Comparison of ENCODE assay signal across 28 mouse cellular contexts in the genomic region with DNA sequence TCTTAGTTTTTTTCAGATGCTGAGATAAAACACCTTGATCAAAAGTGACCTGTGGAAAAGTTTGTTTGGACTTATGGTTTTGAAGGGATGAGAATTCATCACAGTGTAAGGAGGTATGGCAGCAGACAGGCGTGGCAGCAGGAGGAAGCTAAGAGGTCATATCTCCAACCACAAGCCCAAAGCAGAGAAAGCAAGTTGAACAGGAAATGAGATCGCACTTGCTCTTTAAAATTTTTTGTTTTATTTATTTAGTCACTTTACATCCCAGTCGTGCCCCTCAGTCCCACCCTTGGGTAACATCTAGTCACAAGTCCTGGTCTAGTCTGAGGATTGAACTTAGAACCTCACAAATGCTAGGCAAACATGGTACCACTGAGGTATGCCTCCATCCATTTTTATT. TPM values are rescaled to one million over a fixed set of nuclear protein-coding genes. Genes with fewer than 3 reads are reported as not detected.
A peak's percentile ranks its signal among the peaks of the same experiment; 100 is the strongest.
DNase-seq lines count a peak whose midpoint lies in the region; ATAC-seq and TF ChIP-seq lines count a peak whose summit lies in the region.
"Had no signal": no experiment of that assay in that cellular context is flagged by ENCODE, and none has a peak within 500 bp of the region (broad histone marks: within the 10 kb centered on the region; RNA-seq: fewer than 3 reads in every experiment).

No protein-coding gene starts in this region.

- peaks cover 2% of the 10 kb centered on the region; the same call in 1 of the 2 replicates for H3K4me1 ChIP-seq in spleen, adult 2 months (ENCODE audit: control insufficient read depth, insufficient read depth, insufficient read length)
- H3K4me1 ChIP-seq in hindbrain, embryonic 10.5 days (replicated peaks): no peaks in the 10 kb centered on the region
- H3K4me1 ChIP-seq: heart, embryonic 10.5 days; heart, embryonic 15.5 days; hindbrain, embryonic 13.5 days; kidney, embryonic 15.5 days; limb, embryonic 10.5 days; limb, embryonic 15.5 days; liver, embryonic 13.5 days; midbrain, embryonic 13.5 days had no signal

- no peak for TF ChIP-seq POLR2A in spleen, adult 2 months (IDR thresholded peaks at IDR 0.05; ENCODE audit: low read depth, low read length)

- no peak overlapping the region for H3K4me3 ChIP-seq in spleen, adult 2 months (ENCODE audit: extremely low read depth, insufficient read depth, insufficient read length)
- H3K4me3 ChIP-seq in hindbrain, embryonic 10.5 days: no peak overlapping the region
- H3K4me3 ChIP-seq: erythroblast, embryonic 14.5 days; heart, embryonic 10.5 days; heart, embryonic 15.5 days; hindbrain, embryonic 13.5 days; kidney, embryonic 15.5 days; limb, embryonic 10.5 days; limb, embryonic 15.5 days; liver, embryonic 13.5 days; megakaryocyte, embryonic 14.5 days; midbrain, embryonic 13.5 days had no signal

- no peak for TF ChIP-seq CTCF in spleen, adult 2 months (IDR thresholded peaks at IDR 0.05; ENCODE audit: extremely low read depth, insufficient read depth, insufficient read length, insufficient replicate concordance)

- H3K9me3 ChIP-seq in hindbrain, embryonic 10.5 days: no peaks in the 10 kb centered on the region
- H3K9me3 ChIP-seq: heart, embryonic 10.5 days; heart, embryonic 15.5 days; hindbrain, embryonic 13.5 days; kidney, embryonic 15.5 days; limb, embryonic 10.5 days; limb, embryonic 15.5 days; liver, embryonic 13.5 days; megakaryocyte, embryonic 14.5 days; midbrain, embryonic 13.5 days had no signal

- no peaks in the 10 kb centered on the region for H3K27me3 ChIP-seq in spleen, adult 2 months (ENCODE audit: control insufficient read depth, insufficient read depth, low read length)
- no peaks in the 10 kb centered on the region for H3K27me3 ChIP-seq in splenic B cell, adult 2 months (ENCODE audit: control insufficient read depth, insufficient read depth, low read length, poor library complexity, severe bottlenecking)
- H3K27me3 ChIP-seq in hindbrain, embryonic 10.5 days (ENCODE audit: insufficient read depth, poor library complexity, severe bottlenecking): no peaks in the 10 kb centered on the region
- H3K27me3 ChIP-seq: heart, embryonic 15.5 days; hindbrain, embryonic 13.5 days; kidney, embryonic 15.5 days; limb, embryonic 15.5 days; liver, embryonic 13.5 days; megakaryocyte, embryonic 14.5 days; midbrain, embryonic 13.5 days had no signal

- H3K27ac ChIP-seq in spleen, adult 2 months (ENCODE audit: insufficient read depth, low read length): peak overlapping the region; percentile 62
- H3K27ac ChIP-seq in hindbrain, embryonic 10.5 days: no peak overlapping the region
- H3K27ac ChIP-seq: heart, embryonic 10.5 days; heart, embryonic 15.5 days; hindbrain, embryonic 13.5 days; kidney, embryonic 15.5 days; limb, embryonic 10.5 days; limb, embryonic 15.5 days; liver, embryonic 13.5 days; midbrain, embryonic 13.5 days had no signal

- no peaks in the 10 kb centered on the region for H3K36me3 ChIP-seq in spleen, adult 2 months (ENCODE audit: control insufficient read depth, insufficient read depth, low read length)
- no peaks in the 10 kb centered on the region for H3K36me3 ChIP-seq in splenic B cell, adult 2 months (ENCODE audit: control insufficient read depth, insufficient read depth, low read length, poor library complexity, severe bottlenecking)
- H3K36me3 ChIP-seq in hindbrain, embryonic 10.5 days: no peaks in the 10 kb centered on the region
- H3K36me3 ChIP-seq: heart, embryonic 10.5 days; heart, embryonic 15.5 days; hindbrain, embryonic 13.5 days; kidney, embryonic 15.5 days; limb, embryonic 10.5 days; limb, embryonic 15.5 days; liver, embryonic 13.5 days; midbrain, embryonic 13.5 days had no signal

- ATAC-seq in common myeloid progenitor, adult 5-6 weeks (replicated peaks; ENCODE audit: low read depth, poor library complexity, severe bottlenecking): peak; percentile 64
- ATAC-seq in megakaryocyte, adult 5-6 weeks (ENCODE audit: poor library complexity, severe bottlenecking): peak; percentile 68
- ATAC-seq: forebrain, embryonic 16.5 days; lung, postnatal 0 days; midbrain, embryonic 13.5 days had no signal

- no peak for DNase-seq in spleen, adult 2 months (ENCODE audit: low read depth in 1 of 2, low spot score in 2 of 2)
- no peak for DNase-seq in spleen, adult 12 weeks (ENCODE audit: low spot score)
- peak; percentile 19 for DNase-seq in splenic B cell, adult 2 months (ENCODE audit: low read depth, low spot score)
- no peak for DNase-seq in kidney, postnatal 25 days
- DNase-seq in lung, postnatal 4 days: no peak
- DNase-seq in hindbrain, embryonic 10.5 days (ENCODE audit: low spot score): no peak
- DNase-seq: adrenal gland, postnatal 14 days; cerebellum, adult 18-20 months; cerebellum, postnatal 10 days; gastrocnemius, postnatal 10 days; kidney, adult 18-20 months; layer of hippocampus, adult 9-11 months; liver, embryonic 13.5 days; lung, adult 18-20 months; thymus, postnatal 14 days had no signal

- WGBS in spleen, adult 2 months: 20% methylated on average over 3 of the region's 3 CpGs
- WGBS in hindbrain, embryonic 10.5 days: 74% methylated on average over 3 of the region's 3 CpGs

RNA-seq across cellular contexts. Expression of a gene that starts 2.1 kb away (rescaled TPM):
- polyA plus RNA-seq in spleen, adult 2 months (2012; rRNA removed): 0.60 and 0.78 TPM in 2 replicates
- total RNA-seq in common myeloid progenitor, adult 5-6 weeks (2017): 17.2 and 19.1 TPM in 2 replicates
- 16.7 and 18.2 TPM in 2 replicates for total RNA-seq in megakaryocyte, adult 5-6 weeks (2015)
- total RNA-seq in megakaryocyte, adult 5-6 weeks (2017): 14.5 and 16.2 TPM in 2 replicates
- polyA plus RNA-seq in hindbrain, embryonic 10.5 days (2016; fragmentation: Nextera tagmentation; extraction: Ambion mirVana): 0.05 TPM in 1 of 2 replicates, not detected in the other
- polyA plus RNA-seq: erythroblast, embryonic 14.5 days; hindbrain, embryonic 13.5 days had no signal
